Mouse (Mus musculus) testis, postnatal 10 days (tissue): ENCODE measurements around the gene Olfr1040.
"Not testable (repeated sequence)": the region's sequence is repeated elsewhere in the genome, so short reads cannot be mapped to it uniquely, and the experiment has no call there.

Experiments used
- DNase-seq: peaks from one replicate; pipeline ENCODE4 v3.0.0; 2021; ENCODE audit warnings: low spot score

Olfr1040 gene

DNA sequence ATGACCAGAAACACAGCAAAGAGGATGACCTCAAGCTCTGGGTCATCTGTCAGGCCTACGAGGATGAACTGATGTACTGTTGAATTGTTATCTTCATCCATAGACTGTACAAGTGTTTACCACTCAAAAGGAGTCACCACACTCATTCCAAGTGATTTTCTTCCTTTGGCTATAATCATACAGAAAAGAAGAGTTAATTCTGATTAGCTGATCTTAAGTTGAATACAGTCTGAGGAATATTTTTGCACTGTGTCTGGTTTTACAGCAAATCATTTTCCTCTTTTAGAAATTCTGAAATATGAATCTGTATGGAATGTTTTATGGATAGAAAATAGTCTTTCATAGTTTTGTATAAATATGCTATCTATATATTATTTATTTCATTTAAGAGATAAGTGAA lies at the start of gene Olfr1040:
Gene Olfr1040 (minus strand): TSS at position 101 of the 400 bp plus-strand sequence.
- no peak for DNase-seq

DNA sequence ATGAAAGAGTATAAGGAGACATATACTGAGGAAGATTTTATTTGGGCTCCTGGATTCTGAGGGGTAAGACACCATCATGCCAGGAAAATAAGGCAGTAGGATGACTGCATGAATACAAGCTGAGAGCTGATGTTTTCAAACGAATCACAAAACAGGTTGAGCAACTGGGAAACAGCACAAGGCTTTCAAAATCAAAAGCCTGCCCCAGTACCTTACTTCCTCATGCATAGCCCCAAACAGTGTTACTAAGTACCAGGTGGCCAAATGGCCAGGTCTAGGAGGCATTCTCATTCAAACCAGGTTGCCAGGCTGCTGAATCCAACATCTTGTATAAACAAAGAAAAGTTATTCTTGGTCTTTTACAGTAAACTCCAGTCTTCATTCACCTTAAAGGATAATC lies 49.3 kb upstream of the Olfr1040 start:
- DNase-seq: no peak

DNA sequence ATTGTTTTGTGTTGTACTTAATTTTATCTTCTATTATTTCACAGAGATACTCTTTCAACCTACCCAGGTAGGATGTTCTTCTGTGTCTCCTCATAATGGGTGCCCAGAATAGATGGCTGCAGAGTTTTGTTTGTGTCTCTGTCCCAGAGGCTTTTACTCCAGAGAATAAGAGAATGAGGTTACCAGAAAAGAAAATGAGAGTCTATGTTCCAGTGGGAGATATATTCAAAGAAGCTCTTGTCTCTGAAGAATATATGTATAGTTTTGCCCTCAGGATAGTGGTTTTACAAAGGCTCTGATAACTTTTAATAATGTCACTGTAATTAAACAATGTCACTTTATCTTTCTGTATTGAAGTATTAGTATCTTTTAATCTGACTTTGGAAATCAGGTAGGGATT lies 39.1 kb upstream of the Olfr1040 start, which contains the start of gene Olfr52:
Gene Olfr52 (minus strand): TSS at position 101 of the 400 bp plus-strand sequence.
- DNase-seq: no peak

DNA sequence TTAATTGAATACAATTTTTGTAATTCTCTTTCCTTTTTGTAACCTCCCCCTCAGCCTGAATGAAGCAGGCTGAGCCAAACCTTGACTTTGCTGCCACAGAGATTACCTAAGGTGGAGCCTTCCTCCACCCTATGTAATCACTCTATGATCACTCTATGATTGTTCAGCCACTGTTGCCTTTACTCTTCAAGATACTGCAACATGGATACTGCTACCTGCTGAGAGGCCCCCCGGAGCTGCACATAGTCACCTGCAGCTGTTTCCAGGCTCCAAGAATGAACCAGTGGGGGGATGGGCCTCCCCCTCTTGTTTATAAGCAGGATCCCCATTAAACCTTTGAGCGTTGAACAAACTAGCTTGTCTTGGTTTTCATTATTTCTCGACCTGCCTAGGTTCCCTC lies 33.4 kb upstream of the Olfr1040 start:
- DNase-seq: no peak

DNA sequence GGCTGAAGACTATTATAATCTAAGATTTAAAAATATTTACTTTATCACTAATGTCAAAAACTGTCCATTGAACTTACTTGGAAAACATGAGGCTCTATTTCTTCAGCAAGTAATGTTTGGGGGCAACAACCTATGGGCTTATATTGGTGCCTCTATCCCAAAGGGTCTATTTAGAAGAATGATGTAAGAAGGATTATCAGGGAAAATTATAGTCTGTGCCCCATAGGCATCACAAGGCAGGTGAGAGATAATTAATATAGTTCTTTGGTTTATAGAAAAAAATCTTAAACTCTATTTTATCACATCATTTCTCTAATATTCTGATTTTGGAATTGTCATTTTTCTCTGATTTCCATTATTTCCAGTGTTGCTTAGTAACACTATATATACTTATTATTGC lies 31.2 kb upstream of the Olfr1040 start, which contains the start of gene Olfr1044:
Gene Olfr1044 (minus strand): TSS at position 101 of the 400 bp plus-strand sequence.
- no peak for DNase-seq

DNA sequence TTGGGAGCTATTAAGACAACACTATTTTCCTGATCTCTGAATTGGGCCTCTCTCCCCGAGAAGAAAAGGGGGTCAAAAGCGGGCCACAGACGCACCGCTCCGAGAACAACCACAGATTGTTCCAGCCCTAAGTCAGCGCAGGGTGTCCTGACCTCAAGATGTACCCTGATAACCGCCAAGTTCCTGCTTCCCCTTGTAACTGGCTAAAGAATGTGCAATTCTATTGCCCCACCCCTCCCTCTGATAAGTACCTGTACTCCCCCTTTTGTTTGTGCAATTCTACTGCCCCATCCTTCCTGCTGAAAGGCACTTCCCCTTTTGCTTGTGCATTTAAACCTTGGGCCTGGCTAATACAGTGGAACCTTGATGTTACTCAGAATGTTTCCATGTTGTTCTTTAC lies 28.9 kb upstream of the Olfr1040 start:
- not testable (repeated sequence) for DNase-seq

DNA sequence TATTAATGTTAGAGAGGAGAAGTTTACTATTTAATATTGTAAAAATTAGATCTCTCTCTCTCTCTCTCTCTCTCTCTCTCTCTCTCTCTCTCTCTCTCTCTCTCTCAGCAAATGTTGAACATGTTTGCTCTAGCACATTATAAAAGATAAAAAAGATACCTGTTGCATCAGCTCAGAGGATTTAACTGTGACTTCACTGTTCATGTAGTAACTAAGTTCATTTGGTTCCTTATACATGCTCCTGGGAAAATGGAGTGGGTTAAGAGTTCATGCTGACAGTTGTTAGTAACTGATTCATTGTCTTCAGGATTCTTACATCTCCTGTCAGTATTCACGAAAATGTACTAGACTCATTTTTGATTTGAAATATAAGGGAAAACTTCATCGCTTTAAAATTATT lies 20.9 kb upstream of the Olfr1040 start, which contains the start of gene Olfr1043:
Gene Olfr1043 (minus strand): TSS at position 101 of the 400 bp plus-strand sequence.
- DNase-seq: no peak

DNA sequence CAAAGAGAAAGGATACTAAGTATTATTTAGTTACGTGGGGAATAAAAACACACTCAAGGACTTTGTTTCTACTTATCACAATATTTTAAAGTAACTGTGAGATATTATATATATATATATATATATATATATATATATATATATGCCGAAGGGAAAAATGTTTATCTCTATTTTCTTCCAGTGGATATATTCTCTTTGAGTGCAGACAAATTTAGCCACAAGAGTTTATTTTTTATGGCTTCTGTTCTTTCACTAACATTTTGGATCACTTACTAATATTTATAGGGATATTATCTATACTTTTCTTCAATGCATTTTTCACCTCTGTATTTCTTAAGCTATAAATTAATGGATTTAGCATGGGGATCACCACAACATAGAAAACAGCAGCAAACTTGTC lies 15.2 kb upstream of the Olfr1040 start, which contains the start of gene Olfr1042:
Gene Olfr1042 (minus strand): TSS at position 101 of the 400 bp plus-strand sequence.
- DNase-seq: no peak

DNA sequence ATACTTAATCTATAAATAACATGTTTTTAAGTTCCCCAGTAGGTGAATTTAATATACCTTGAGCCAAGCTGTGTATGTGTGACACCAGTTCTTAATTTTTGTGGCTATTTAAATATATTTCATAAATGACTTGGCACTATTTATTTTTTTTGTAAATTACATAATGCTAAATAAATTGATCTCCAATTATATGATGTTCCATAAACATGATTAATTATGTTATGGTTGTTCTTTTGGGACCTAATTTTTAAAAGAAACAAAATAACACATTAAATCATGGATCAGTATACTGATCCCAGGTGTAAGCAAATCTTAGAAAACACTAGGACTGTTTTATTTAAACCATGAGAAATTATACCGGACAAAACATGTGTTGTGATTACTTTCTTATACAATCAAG lies 10.7 kb downstream of the Olfr1040 start, which contains the start of gene Olfr1039:
Gene Olfr1039 (minus strand): TSS at position 101 of the 400 bp plus-strand sequence.
- no peak for DNase-seq
